Mouse (Mus musculus) ES-Bruce4 (cell line): ENCODE data around the gene Lgalsl.

ENCODE experiments used
- CTCF ChIP-seq: IDR thresholded peaks from one replicate; pipeline ENCODE4 v1.8.1; 2011; ENCODE audit warnings: low read depth, low read length
- EP300 ChIP-seq: IDR thresholded peaks from 2 replicates; pipeline ENCODE4 v1.6.1; 2011; ENCODE audit warnings: low read depth, low read length; ENCODE audit not compliant: insufficient read depth
- POLR2A ChIP-seq: IDR thresholded peaks from one replicate; pipeline ENCODE4 v1.8.1; 2011; ENCODE audit warnings: low read length; ENCODE audit not compliant: insufficient read depth

- TF ChIP-seq EP300 = no peak
- TF ChIP-seq POLR2A = no peak
- no peak for TF ChIP-seq CTCF
Measured at GRCm38 (mm10) chr11:20780312-20780711, 50.5 kb downstream of the Lgalsl start.
